Mouse (Mus musculus) macrophage (primary cell): ENCODE data around the gene Mrpl4. TPM values are rescaled to one million over a fixed set of nuclear protein-coding genes. Genes with fewer than 3 reads are reported as not detected.

Experiments used
- H3K27ac ChIP-seq: fragments of 350-480 bp; formaldehyde crosslinking; 2 replicates; pipeline ENCODE4 v1.9.0; 2021
- H3K36me3 ChIP-seq: fragments of 350-480 bp; formaldehyde crosslinking; 2 replicates; pipeline ENCODE4 v1.9.0; 2021; ENCODE audit errors: inconsistent target
- H3K4me3 ChIP-seq: fragments of 350-480 bp; formaldehyde crosslinking; 2 replicates; pipeline ENCODE4 v1.9.0; 2021; ENCODE audit errors: inconsistent target
- H3K79me2 ChIP-seq: fragments of 350-480 bp; formaldehyde crosslinking; 2 replicates; pipeline ENCODE4 v1.9.0; 2021; ENCODE audit errors: inconsistent target
- WGBS: methylation state at CpG from one replicate; pipeline ENCODE4 v1.1.7; 2026; ENCODE audit warnings: inconsistent platforms; ENCODE audit not compliant: missing documents; 5-methylcytosine and 5-hydroxymethylcytosine counted together
- polyA plus RNA-seq: library from polyadenylated mRNA; stranded (reverse); fragments of 250-400 nt; gene quantifications from 3 replicates; pipeline ENCODE4 v1.2.4, GENCODE M21; 2018; ENCODE audit warnings: inconsistent platforms
- total RNA-seq, 78 experiments: library from RNA; depleted of rRNA; stranded (reverse); fragments of 250-400 nt; gene quantifications; 1 replicate in 9 of 78; 2 replicates in 24 of 78; 3 replicates in 43 of 78; 4 replicates in 2 of 78; pipeline ENCODE4 v1.2.4; 2018; ENCODE audit warnings: inconsistent platforms in 56 of 78

The Mrpl4 gene
- 10 to 100 TPM; 13.5 to 52.6 (median 33.4) TPM for total RNA-seq (2018; cell fraction: chromatin; rRNA removed)
- 10 to 100 TPM; 37.6 to 59.8 (median 51.4) TPM for total RNA-seq (2018; cell fraction: cytosol; rRNA removed)
- total RNA-seq (2018; cell fraction: nucleus; rRNA removed) = 10 to 100 TPM; 10.2 to 51.7 (median 31.3) TPM
- 27.9 to 56.9 TPM (median 50.5 TPM) in 3 replicates for polyA plus RNA-seq

DNA sequence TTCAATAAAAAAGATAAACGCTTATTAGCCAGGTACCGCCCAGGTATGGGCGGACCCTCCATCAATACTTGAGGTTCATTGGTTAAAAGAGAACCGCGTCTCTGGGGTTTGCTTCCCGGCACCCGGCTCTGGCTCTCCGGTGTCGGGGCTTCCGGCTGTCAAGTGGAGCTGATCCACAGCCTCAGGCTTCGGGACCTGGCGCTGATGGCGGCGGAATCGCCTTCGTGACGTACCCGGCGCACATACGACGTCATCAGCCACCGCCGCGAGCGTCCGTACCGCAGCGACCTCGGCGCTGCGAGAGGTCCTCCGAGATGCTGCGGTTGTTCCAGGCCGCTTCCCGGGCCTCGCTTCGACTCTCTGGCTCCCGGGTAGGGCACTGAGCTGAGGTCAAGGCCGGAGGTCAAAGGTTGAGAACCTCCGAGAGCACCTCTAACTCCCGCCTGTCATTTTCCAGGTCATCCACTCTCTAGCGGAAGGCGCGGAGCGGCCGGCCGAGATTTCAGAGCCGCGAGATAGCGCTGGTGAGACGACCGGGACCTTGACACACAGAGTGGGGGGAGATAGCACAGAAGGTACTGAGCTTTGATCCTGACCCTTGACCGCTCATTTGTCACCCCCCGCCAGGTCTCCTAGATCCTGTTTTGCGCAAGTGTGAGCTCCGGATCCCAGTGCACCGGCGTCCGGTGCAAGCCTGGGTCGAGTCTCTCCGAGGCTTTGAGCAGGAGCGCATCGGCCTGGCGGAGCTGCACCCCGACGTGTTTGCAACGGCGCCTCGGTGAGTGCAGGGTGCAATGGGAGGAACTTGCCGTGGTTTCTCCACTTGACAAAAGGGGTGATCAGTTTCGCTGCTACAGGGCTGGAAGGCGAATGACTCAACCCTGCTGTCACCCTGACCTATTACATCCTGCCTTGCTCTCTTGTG, at the start of gene Mrpl4:
Gene Mrpl4, plus strand, starts transcription at position 112 of the 925 bp plus-strand sequence.
- peak within 1 kb of the TSS; percentile 58 for H3K27ac ChIP-seq
- peaks cover 16% of the 10 kb centered on the region; the same call in 1 of the 2 replicates for H3K79me2 ChIP-seq
- peak within 1 kb of the TSS; percentile 86 for H3K4me3 ChIP-seq
- H3K36me3 ChIP-seq = peaks cover 35% of the 10 kb centered on the region
- WGBS = 1% methylated on average over 72 of the region's 72 CpGs

DNA sequence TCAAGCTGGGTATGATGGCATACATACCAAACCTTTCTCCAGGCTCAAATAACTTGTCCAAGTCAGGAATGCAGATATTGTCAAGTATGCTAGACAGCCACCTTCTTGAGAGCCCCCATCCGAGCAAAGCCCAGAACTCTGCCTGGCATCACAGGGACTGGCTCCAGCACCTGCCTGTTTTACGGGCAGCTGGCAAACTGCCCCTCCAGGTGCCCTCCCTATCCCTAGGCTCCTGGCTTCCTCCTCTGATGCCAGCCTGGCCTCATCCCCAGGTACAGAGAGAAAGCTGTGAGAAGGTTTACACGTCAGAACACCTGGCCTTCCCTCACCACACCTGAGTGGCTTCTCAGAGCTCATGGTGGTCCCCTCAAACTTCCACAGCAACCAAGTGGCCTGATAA, 45.5 kb upstream of the Mrpl4 start:
- Histone ChIP-seq H3K36me3 (no peaks in the 10 kb centered on the region), H3K4me3 (no peak overlapping the region), H3K79me2 (peaks cover 4% of the 10 kb centered on the region), H3K27ac (no peak overlapping the region)
- WGBS = 93% methylated on average over 3 of the region's 3 CpGs

DNA sequence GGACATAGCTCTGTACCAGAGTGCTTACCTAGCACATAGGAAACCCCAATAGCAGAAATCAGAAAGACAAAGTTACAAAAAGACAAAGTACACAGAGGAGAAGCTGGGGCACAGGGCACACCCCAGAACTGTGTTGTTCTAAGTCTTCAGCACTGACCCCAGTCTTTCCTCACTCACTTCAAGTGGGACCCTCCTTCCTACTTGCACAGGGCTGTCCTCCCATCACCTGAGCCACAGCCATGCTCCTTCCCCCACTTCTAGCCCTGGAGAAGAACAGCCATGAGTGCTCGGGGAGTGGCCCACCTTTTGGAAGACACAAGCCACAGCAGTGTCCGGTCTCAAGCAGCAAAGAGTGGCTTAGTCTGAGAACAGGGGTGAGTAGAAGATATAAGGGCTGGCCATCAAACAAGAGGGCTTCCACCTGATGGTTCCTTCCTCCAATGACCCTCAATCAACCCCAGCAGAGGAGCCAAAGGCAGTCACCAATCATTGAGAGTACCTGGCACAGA, 43.1 kb upstream of the Mrpl4 start, which contains the start of gene Dnmt1:
Gene Dnmt1, minus strand, starts transcription at position 459 of the 509 bp plus-strand sequence.
- Histone ChIP-seq H3K27ac (0 out of 2 replicates have a peak within 1 kb of the TSS, but pooled peaks have one; percentile 78), H3K36me3 (no peaks in the 10 kb centered on the region), H3K4me3 (no peak within 1 kb of the TSS), H3K79me2 (no peaks in the 10 kb centered on the region)
- 100% methylated on average over 2 of the region's 2 CpGs for WGBS

DNA sequence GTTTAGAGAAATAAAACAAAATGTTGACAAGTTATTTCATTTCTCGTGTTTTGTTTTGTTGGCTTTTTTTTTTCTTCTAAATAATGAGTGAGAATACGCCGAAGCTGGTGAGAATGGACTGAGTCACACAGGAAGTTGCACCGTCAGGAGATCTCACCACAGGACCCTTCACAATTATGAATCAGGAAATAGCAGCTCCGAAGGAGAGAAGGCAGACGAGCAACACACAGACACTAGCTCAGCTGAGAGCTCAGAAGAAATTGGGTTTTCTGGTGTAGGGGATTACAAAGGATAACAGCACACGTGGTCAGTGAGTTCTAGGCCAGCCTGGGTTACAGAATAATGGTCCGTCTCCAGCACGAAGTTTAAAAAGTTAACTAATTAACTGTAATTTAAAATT, 41.0 kb upstream of the Mrpl4 start:
- Histone ChIP-seq H3K79me2 (peaks cover 19% of the 10 kb centered on the region), H3K27ac (peak overlapping the region; percentile 78), H3K36me3 (peaks cover 12% of the 10 kb centered on the region; the same call in 1 of the 2 replicates), H3K4me3 (no peak overlapping the region)
- 9% methylated on average over 9 of the region's 9 CpGs for WGBS

DNA sequence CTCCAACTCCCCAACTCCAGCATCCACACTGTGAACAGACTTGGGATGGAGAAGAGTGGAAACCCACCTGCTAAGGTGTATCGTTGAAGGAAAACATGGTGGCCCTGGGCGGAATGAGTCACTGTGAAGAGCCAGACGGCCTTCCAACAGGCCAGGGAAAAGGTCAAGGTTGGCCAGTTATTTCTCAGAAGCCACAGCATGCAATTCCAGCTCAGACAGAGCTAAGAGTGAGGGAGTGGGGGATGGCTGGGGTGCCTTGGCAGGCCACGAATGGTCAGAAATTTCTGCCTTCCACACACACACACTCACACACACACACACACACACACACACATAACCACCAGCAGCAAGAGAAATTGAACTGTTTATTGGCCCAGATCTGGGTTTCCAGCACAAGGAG, 36.9 kb upstream of the Mrpl4 start:
- peak overlapping the region; percentile 83; the same call in 1 of the 2 replicates for H3K27ac ChIP-seq
- WGBS = 93% methylated on average over 4 of the region's 4 CpGs

DNA sequence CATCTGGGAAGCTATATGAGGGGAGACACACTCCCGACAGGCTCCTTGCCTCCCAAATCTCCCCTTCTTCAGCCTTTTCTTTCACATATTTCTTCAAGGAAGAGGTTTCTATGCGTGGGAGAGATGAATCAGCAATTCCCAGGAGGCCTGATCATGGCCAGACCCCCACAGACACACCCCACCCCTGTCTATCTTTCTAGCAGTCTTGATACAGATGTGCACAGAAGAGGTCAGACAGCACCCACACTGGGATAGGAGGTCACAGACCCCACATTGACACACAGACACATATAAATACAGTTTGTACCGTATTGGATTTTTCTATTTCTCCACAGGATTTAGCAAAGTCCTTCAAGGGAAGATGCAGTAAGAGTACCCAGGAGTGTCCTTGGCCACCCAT, 36.5 kb upstream of the Mrpl4 start:
- H3K79me2 ChIP-seq = peaks cover 60% of the 10 kb centered on the region
- 73% methylated on average over 3 of the region's 3 CpGs for WGBS
- H3K4me3 ChIP-seq = no peak overlapping the region
- H3K27ac ChIP-seq = peak overlapping the region; percentile 83
- peaks cover 45% of the 10 kb centered on the region for H3K36me3 ChIP-seq

More for the DNA sequence above, 36.9 kb upstream of the Mrpl4 start:
- no peak overlapping the region for H3K4me3 ChIP-seq
- H3K36me3 ChIP-seq = peaks cover 41% of the 10 kb centered on the region
- peaks cover 56% of the 10 kb centered on the region for H3K79me2 ChIP-seq

DNA sequence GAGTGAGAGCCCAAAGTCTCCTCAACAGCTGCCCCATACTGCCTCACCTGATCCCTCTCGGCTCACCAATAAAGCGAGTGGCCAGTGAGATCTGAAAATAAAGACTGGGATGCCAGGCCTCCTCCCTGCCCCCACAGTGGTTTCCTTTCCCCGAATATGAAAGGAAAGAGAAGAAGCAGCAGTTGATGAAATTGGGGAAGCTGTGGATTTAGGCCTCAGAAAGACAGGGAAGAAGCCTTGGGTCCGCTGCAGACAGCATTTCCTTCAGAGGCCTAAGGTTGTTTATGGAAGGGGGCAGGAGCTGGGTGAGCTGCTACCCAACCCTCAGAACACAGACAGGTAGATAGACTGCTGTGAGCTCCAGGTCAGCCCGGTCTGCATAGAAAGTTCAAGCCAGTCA, 35.8 kb upstream of the Mrpl4 start:
- Histone ChIP-seq H3K4me3 (no peak overlapping the region), H3K36me3 (peaks cover 52% of the 10 kb centered on the region), H3K27ac (peak overlapping the region; percentile 83), H3K79me2 (peaks cover 68% of the 10 kb centered on the region)
- 25% methylated on average over 3 of the region's 5 CpGs for WGBS

DNA sequence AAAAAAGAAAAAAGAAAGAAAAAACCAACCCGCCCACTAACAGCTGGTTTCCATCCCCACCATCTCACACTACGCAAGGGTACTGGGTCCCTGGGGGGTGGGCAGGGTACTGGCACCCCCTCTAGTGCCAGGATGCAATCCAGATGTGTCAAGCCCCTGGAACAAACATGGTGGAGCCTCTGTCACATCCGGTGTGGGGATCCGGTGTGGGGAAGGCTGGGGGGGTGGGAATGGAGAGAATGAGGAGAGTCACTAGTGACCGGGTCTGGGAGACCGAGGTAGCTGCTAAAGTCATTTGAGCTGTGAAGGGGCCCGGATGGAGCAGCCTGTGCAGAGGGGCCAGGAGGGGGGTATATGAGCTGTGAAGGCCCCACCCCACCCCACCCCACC, 30.8 kb upstream of the Mrpl4 start:
- H3K36me3 ChIP-seq = peaks cover 48% of the 10 kb centered on the region
- H3K79me2 ChIP-seq = peaks cover 93% of the 10 kb centered on the region
- H3K27ac ChIP-seq = no peak overlapping the region
- H3K4me3 ChIP-seq = no peak overlapping the region
- 100% methylated on average over 7 of the region's 7 CpGs for WGBS

DNA sequence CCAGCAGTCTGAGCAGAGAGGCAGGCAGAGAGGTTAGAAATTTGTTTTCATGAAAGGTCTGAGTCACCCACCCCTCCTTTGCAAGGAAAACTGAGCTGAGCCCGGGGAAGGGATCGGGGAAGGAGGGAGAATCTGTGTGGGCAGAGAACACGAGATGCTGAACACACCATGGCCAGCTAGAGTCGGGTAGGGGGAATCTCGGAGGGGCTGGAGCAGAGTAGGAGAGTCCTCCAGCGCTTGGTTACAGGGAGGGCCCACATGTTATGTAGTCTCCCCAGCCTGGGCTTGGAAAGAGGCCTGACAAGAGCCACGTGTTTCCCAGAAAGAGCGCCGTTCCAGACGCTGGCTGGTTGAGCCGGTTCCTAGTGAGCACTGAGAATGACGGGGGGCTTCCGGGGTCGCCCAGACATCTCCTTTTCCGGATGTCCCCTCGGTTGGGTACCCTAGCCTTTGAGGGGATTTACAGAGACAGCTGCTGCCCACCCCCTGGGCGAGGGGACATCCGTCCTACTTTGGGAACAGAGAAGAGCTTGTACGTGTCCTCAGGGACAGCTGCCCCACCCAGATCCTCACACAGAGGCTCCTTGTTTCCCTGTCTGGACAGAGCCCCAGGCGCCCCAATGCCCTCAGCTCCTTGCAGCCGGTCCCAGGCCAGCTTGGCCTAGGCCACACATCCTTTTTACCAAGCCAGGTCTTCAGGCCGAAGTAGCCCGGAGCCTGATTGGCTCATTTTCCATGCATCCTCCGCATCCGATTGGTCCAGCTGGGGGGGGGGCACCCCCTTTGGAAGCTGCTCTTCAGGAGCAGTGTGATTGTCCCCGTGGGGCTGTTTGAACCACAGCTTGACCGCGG, 30.2 kb upstream of the Mrpl4 start:
- WGBS = 93% methylated on average over 28 of the region's 28 CpGs
- Histone ChIP-seq H3K79me2 (peaks cover 90% of the 10 kb centered on the region), H3K36me3 (peaks cover 46% of the 10 kb centered on the region), H3K4me3 (no peak overlapping the region), H3K27ac (peak overlapping the region; percentile 90; the same call in 1 of the 2 replicates)

DNA sequence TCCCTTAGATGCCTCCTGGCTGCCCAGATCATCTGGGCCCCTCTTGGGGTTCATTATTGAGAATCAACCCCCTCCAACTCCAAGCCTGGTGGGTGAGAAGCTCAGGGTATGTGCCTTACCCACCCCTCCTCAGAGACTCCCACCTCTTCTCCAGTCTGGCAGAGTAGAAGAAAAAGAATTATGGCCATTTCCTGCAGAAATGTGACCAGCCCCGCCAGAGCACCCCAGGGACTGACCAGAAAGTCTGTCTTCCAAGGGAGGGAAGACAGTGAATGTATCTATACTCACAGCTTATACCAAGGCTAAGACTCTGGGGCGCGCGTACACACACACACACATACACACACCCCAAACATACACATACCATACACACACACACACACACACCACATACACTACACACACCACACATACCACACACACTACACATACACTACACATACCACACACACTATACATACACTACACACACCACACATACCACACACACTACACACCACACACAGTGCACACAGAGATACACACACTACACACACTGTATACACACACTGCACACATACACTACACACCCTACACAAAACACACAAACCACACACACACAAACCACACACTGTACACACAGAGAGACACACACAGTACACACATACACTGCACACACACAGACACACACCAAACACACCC, 29.4 kb upstream of the Mrpl4 start:
- Histone ChIP-seq H3K4me3 (peak overlapping the region; percentile 98; the same call in 1 of the 2 replicates), H3K79me2 (peaks cover 82% of the 10 kb centered on the region), H3K36me3 (peaks cover 38% of the 10 kb centered on the region), H3K27ac (peak overlapping the region; percentile 90)
- 90% methylated on average over 4 of the region's 4 CpGs for WGBS

DNA sequence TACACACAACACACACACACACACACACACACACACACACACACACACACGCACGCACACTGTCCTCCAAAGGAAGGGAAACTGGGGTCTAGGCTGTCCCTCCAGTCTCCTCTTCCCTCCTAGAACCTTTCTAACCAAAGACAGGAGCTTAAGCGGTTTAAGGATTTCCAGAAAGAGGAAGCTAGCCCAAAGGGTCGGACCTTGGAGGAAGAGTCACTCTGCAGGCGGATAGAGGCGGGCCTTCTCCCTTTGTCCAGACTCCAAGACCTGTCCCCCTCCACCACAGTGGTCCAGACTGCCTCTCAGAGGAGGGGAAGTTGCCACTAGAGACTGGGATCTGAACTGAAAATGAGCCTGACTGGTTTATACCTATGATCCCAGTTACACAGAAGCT, 28.9 kb upstream of the Mrpl4 start:
- peak overlapping the region; percentile 90 for H3K27ac ChIP-seq
- H3K4me3 ChIP-seq = peak overlapping the region; percentile 98; the same call in 1 of the 2 replicates
- H3K36me3 ChIP-seq = peaks cover 33% of the 10 kb centered on the region
- H3K79me2 ChIP-seq = peaks cover 76% of the 10 kb centered on the region
- WGBS = 0% methylated on average over 3 of the region's 6 CpGs

DNA sequence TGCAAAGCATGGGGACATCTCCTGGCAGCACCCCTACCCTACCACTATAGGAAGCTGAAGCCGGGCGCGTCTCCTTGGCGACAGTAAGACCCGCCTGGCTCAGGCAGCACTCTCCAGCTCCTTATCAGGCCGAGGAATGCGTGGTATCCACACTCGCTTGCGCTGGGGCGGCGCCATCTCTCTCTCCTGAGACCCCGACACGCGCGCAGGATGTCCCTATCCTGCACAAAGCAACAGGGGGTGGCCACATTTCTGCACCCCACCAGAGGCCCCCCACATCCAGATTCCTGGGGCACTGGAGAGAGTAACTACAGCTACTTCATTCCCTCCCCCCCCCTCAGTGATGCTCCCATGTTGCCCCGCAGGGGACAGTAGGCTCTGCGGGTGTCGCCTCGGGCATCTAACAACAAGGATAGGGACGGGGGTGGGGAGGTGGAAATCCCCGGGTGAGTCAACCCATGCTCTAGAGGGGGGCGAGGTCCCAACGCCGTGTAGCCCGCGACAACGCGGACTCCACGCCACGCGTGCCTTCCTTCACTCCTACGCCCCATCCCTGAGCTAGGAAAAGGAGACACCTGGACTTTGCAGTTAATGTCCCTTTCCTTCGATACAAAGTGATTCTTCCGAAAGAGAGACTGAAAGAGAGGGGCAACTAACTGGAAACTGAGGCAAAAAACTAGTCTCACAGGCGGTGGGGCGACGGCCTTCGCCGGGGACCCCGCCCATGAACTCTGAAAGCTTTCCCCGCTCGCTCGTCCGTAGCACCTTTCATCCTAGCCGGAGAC, 26.9 kb upstream of the Mrpl4 start:
- Histone ChIP-seq H3K4me3 (peak overlapping the region; percentile 98), H3K79me2 (peaks cover 57% of the 10 kb centered on the region), H3K36me3 (peaks cover 19% of the 10 kb centered on the region), H3K27ac (peak overlapping the region; percentile 90)
- WGBS = 9% methylated on average over 44 of the region's 45 CpGs
